In the genomic region with DNA sequence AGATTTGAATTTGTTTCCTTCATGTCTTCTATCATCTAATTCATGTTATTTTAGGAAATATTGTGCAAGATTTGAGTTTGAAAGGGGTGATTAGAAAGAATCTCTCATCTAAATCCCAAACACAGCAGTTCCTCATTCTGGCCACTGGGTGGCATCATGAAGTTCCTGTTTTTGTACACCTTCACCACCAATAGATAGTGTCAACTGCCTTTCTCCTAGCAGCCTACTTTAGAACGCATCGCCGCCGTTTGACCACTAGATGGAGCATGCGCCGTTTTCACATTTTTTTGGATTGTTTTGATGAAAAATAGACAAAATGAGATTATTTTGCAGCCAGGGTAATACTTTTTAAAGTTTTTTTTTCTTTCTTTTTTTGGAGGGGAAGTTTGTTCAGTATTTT, we compare ENCODE assay signal across 8 mouse cellular contexts.
DNase-seq lines count a peak whose midpoint lies in the region; ATAC-seq and TF ChIP-seq lines count a peak whose summit lies in the region.

No protein-coding gene starts in this region.

- no peak overlapping the region for H3K4me3 ChIP-seq in ES-Bruce4 (ENCODE audit: low read depth, low read length)
- no peak overlapping the region for H3K4me3 ChIP-seq in bone marrow macrophage, adult 2 months (ENCODE audit: insufficient read depth, low read length)
- no peak overlapping the region for H3K4me3 ChIP-seq in layer of hippocampus, adult 2 months

- no peaks in the 10 kb centered on the region for H3K36me3 ChIP-seq in ES-Bruce4 (ENCODE audit: control insufficient read depth, insufficient read depth, low read length, poor library complexity, severe bottlenecking)

- H3K4me1 ChIP-seq in ES-Bruce4 (ENCODE audit: control insufficient read depth, insufficient read depth, low read length) = no peaks in the 10 kb centered on the region
- no peaks in the 10 kb centered on the region for H3K4me1 ChIP-seq in bone marrow macrophage, adult 2 months (ENCODE audit: control insufficient read depth, insufficient read depth, low read length)

- peak; percentile 60 for TF ChIP-seq CTCF in ES-Bruce4 (IDR thresholded peaks at IDR 0.05; ENCODE audit: low read depth, low read length)
- peak; percentile 77 for TF ChIP-seq CTCF in bone marrow macrophage, adult 2 months (IDR thresholded peaks at IDR 0.05; ENCODE audit: low read depth, low read length)
- peak; percentile 96 for TF ChIP-seq CTCF in layer of hippocampus, adult 2 months (conservative IDR thresholded peaks at IDR 0.05)

- no peaks in the 10 kb centered on the region for H3K9me3 ChIP-seq in ES-Bruce4 (replicated peaks; ENCODE audit: control insufficient read depth, insufficient read depth, low read length, poor library complexity, severe bottlenecking)

- H3K27me3 ChIP-seq in ES-Bruce4 (ENCODE audit: control insufficient read depth, insufficient read depth, low read length, poor library complexity, severe bottlenecking) = no peaks in the 10 kb centered on the region

- no peak overlapping the region for H3K9ac ChIP-seq in ES-Bruce4 (ENCODE audit: low read depth, poor library complexity, severe bottlenecking)

- no peak for TF ChIP-seq POLR2A in ES-Bruce4 (IDR thresholded peaks at IDR 0.05; ENCODE audit: insufficient read depth, low read length)
- no peak for TF ChIP-seq POLR2A in bone marrow macrophage, adult 2 months (IDR thresholded peaks at IDR 0.05; ENCODE audit: borderline replicate concordance, low read depth, low read length)

- no peak overlapping the region for H3K27ac ChIP-seq in ES-Bruce4 (ENCODE audit: insufficient read depth, low read length)
- H3K27ac ChIP-seq in bone marrow macrophage, adult 2 months (ENCODE audit: insufficient read depth, low read depth, low read length) = no peak overlapping the region
- no peak overlapping the region for H3K27ac ChIP-seq in layer of hippocampus, adult 2 months

- no peak for TF ChIP-seq EP300 in ES-Bruce4 (IDR thresholded peaks at IDR 0.05; ENCODE audit: insufficient read depth, low read depth, low read length)

- DNase-seq in layer of hippocampus, adult 2 months (ENCODE audit: low spot score in 2 of 2) = peak; percentile 69 to 78
- DNase-seq in lung, postnatal 10 days = peak; percentile 75
- DNase-seq in retina, adult 2 months (ENCODE audit: low read depth, low spot score) = peak; percentile 30
- peak; percentile 66 for DNase-seq in thymus, postnatal 14 days

- peak; percentile 90 for ATAC-seq in erythroblast, adult 5-6 weeks (replicated peaks; ENCODE audit: low FRiP score, poor library complexity, severe bottlenecking)
- peak; percentile 100 for ATAC-seq in hematopoietic stem cell, adult 5-6 weeks (replicated peaks in 1 of 2; ENCODE audit: insufficient read depth in 1 of 2, low FRiP score in 2 of 2, low TSS enrichment in 1 of 2, low read depth in 1 of 2, poor library complexity in 2 of 2, severe bottlenecking in 2 of 2)
